Mouse (Mus musculus): ENCODE results near the gene Lrfn1.
"Not testable (repeated sequence)": the region's sequence is repeated elsewhere in the genome, so short reads cannot be mapped to it uniquely, and the experiment has no call there.

Gene Lrfn1

GRCm38 (mm10) chr7:28510405-28510974, 58.7 kb downstream of the Lrfn1 start, which contains the start of gene Ifnl2:
Ifnl2 (minus strand) TSS chr7:28510455.
- DNase-seq (ENCODE audit: low spot score in 2 of 2): not testable (repeated sequence)

- DNase-seq (ENCODE audit: low spot score in 2 of 2): no peak
Measured at GRCm38 (mm10) chr7:28511441-28511840, 59.7 kb downstream of the Lrfn1 start.

Measured in frontal cortex, postnatal 36 days (tissue).